Comparison of ENCODE assay signal across 8 mouse cellular contexts in the genomic region with DNA sequence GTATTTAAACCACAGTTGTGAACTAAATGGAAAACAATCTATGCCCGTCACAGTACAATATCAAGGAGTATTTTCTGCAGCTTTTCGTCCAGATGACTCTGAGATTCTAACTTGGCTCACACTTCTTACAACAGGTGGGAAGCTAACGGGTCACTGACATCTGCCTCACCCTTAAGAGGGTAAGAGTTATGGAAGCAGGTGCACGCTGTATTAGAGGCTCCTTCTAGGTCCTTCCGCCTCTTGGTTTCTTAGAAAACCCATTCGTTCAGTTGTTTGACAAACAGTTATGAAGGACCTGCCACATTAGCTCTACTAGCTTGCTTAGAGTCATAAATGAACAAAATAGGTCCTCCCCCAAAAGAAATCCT. TPM values are rescaled to one million over a fixed set of nuclear protein-coding genes. Genes with fewer than 3 reads are reported as not detected.
DNase-seq lines count a peak whose midpoint lies in the region; ATAC-seq lines count a peak whose summit lies in the region.

No protein-coding gene starts in this region.

- H3K9me3 ChIP-seq in heart, embryonic 14.5 days (ENCODE audit: control insufficient read depth, low read length) = no peaks in the 10 kb centered on the region
- no peaks in the 10 kb centered on the region for H3K9me3 ChIP-seq in forebrain, embryonic 10.5 days
- no peaks in the 10 kb centered on the region for H3K9me3 ChIP-seq in liver, embryonic 13.5 days (replicated peaks)

- no peaks in the 10 kb centered on the region for H3K36me3 ChIP-seq in heart, embryonic 14.5 days (ENCODE audit: control insufficient read depth, insufficient read depth, low read length)
- H3K36me3 ChIP-seq in forebrain, embryonic 10.5 days (replicated peaks) = peaks cover 7% of the 10 kb centered on the region
- H3K36me3 ChIP-seq in liver, embryonic 13.5 days = no peaks in the 10 kb centered on the region

- intact Hi-C loops in heart, postnatal 14 days (cut with DNase I) = no loop called here
- intact Hi-C loops in left cerebral cortex, postnatal 14 days (cut with DNase I) = loop anchor here (10.0 kb wide), 1 partner anchor 106 kb away; the partner anchor contains the start of gene Rcn2

- peak overlapping the region; percentile 78 for H3K9ac ChIP-seq in heart, embryonic 14.5 days (ENCODE audit: low read length)
- peak overlapping the region; percentile 87 for H3K9ac ChIP-seq in liver, embryonic 13.5 days

- 52% methylated on average over 6 of the region's 6 CpGs for WGBS in heart, embryonic 14.5 days
- WGBS in forebrain, embryonic 10.5 days = 72% methylated on average over 6 of the region's 6 CpGs
- WGBS in liver, embryonic 13.5 days (ENCODE audit: insufficient replicate concordance) = 35% methylated on average over 6 of the region's 6 CpGs

- no peaks in the 10 kb centered on the region for H3K27me3 ChIP-seq in heart, embryonic 14.5 days (ENCODE audit: control insufficient read depth, insufficient read depth, low read length)
- no peaks in the 10 kb centered on the region for H3K27me3 ChIP-seq in forebrain, embryonic 10.5 days (ENCODE audit: poor library complexity, severe bottlenecking)
- no peaks in the 10 kb centered on the region for H3K27me3 ChIP-seq in liver, embryonic 13.5 days

- H3K4me3 ChIP-seq in heart, embryonic 14.5 days (ENCODE audit: control insufficient read depth in 1 of 2, insufficient read depth in 1 of 2, low read depth in 1 of 2, low read length in 2 of 2) = peak overlapping the region; percentile 64 to 71
- peak overlapping the region; percentile 73 for H3K4me3 ChIP-seq in forebrain, embryonic 10.5 days
- peak overlapping the region; percentile 80 for H3K4me3 ChIP-seq in liver, embryonic 13.5 days (replicated peaks)

- no peak for DNase-seq in heart, postnatal 14 days
- DNase-seq in forebrain, embryonic 10.5 days (ENCODE audit: extremely low spot score, low spot score) = no peak
- no peak for DNase-seq in liver, embryonic 13.5 days
- DNase-seq in spleen, postnatal 36 days (ENCODE audit: low spot score in 2 of 2) = no peak
- no peak for DNase-seq in frontal cortex, postnatal 14 days (ENCODE audit: low spot score in 2 of 2)
- no peak for DNase-seq in left cerebral cortex, postnatal 14 days (ENCODE audit: low spot score in 2 of 2)

- peak overlapping the region in 1 of 2 experiments; percentile 59; a peak in 1 of 4 replicates for H3K27ac ChIP-seq in heart, embryonic 14.5 days (replicated peaks in 1 of 2; ENCODE audit: control insufficient read depth in 1 of 2, insufficient read depth in 1 of 2, low read depth in 2 of 2, low read length in 2 of 2)
- peak overlapping the region; percentile 97 for H3K27ac ChIP-seq in forebrain, embryonic 10.5 days
- no peak overlapping the region for H3K27ac ChIP-seq in liver, embryonic 13.5 days

- peaks cover 0 to 13% of the 10 kb centered on the region in 2 experiments; a peak in 1 of 4 replicates for H3K4me1 ChIP-seq in heart, embryonic 14.5 days (ENCODE audit: control insufficient read depth in 2 of 2, insufficient read depth in 2 of 2, low read length in 2 of 2)
- peaks cover 28% of the 10 kb centered on the region for H3K4me1 ChIP-seq in forebrain, embryonic 10.5 days
- peaks cover 25% of the 10 kb centered on the region for H3K4me1 ChIP-seq in liver, embryonic 13.5 days (replicated peaks)

- ATAC-seq in heart, embryonic 14.5 days (ENCODE audit: insufficient number of reproducible peaks, insufficient read depth, low FRiP score, low read depth) = no peak
- peak; percentile 5 for ATAC-seq in CD4-positive, CD25-positive, alpha-beta regulatory T cell, adult 4 months
- no peak for ATAC-seq in liver, embryonic 13.5 days (ENCODE audit: low read depth)

- peak overlapping the region; percentile 74 for H3K4me2 ChIP-seq in heart, embryonic 14.5 days (ENCODE audit: low read length)
- peak overlapping the region; percentile 97 for H3K4me2 ChIP-seq in liver, embryonic 13.5 days

RNA-seq across cellular contexts. Expression of gene Scaper, which starts 0.7 kb away (rescaled TPM):
- 8.8 and 9.0 TPM in 2 replicates for polyA plus RNA-seq in heart, embryonic 14.5 days (2014; fragmentation: Nextera tagmentation; extraction: Ambion mirVana)
- 10 to 100 TPM; 16.5 to 16.9 TPM for total RNA-seq in heart, postnatal 14 days (2021)
- 10 to 100 TPM; 22.3 to 25.7 TPM for polyA plus RNA-seq in CD4-positive, CD25-positive, alpha-beta regulatory T cell, adult 4 months (2017; shearing (Covaris generic))
- polyA plus RNA-seq in forebrain, embryonic 10.5 days (2016; fragmentation: Nextera tagmentation; extraction: Ambion mirVana) = 6.0 and 6.1 TPM in 2 replicates
- 1.9 TPM in 2 replicates for polyA plus RNA-seq in liver, embryonic 13.5 days (2015; fragmentation: Nextera tagmentation; extraction: Ambion mirVana)
- total RNA-seq in left cerebral cortex, postnatal 14 days (2021) = 10 to 100 TPM; 30.9 to 33.8 TPM
